Mouse (Mus musculus) MEL (cell line): ENCODE measurements around the gene Castor1. TPM values are rescaled to one million over a fixed set of nuclear protein-coding genes. Genes with fewer than 3 reads are reported as not detected.

Source experiments
- DNase-seq: peaks from one replicate; pipeline ENCODE4 v3.0.0; 2011; ENCODE audit warnings: low read depth, low spot score
- H3K27ac ChIP-seq: 2 replicates; pipeline ENCODE4 v1.5.1; 2012; ENCODE audit warnings: low read depth, mild to moderate bottlenecking, control low read depth, low read length, moderate library complexity; ENCODE audit not compliant: control insufficient read depth
- H3K27me3 ChIP-seq, 2 experiments: fragments of 150-350 bp in 1 of 2; sonication (generic) in 1 of 2; 2 replicates each; pipeline ENCODE4 v1.6.1; 2012; ENCODE audit warnings: low read length in 2 of 2, mild to moderate bottlenecking in 2 of 2, improper control_type of control experiment in 1 of 2, moderate library complexity in 1 of 2; ENCODE audit not compliant: insufficient read depth in 2 of 2, control insufficient read depth in 1 of 2
- H3K36me3 ChIP-seq, 2 experiments: 2 replicates each; pipeline ENCODE4 v1.6.1; 2012 to 2014; ENCODE audit warnings: low read length in 2 of 2, improper control_type of control experiment in 1 of 2, inconsistent platforms in 1 of 2, mild to moderate bottlenecking in 1 of 2; ENCODE audit not compliant: insufficient read depth in 2 of 2, control insufficient read depth in 1 of 2
- H3K4me1 ChIP-seq, 2 experiments: fragments of 150-350 bp in 1 of 2; sonication (generic) in 1 of 2; 2 replicates each; pipeline ENCODE4 v1.6.1; 2012; ENCODE audit warnings: low read length in 2 of 2, improper control_type of control experiment in 1 of 2, mild to moderate bottlenecking in 1 of 2; ENCODE audit not compliant: insufficient read depth in 2 of 2, control insufficient read depth in 1 of 2
- H3K4me3 ChIP-seq, 2 experiments: fragments of 150-350 bp in 1 of 2; sonication (generic) in 1 of 2; 2 replicates each; pipeline ENCODE4 v1.5.1; 2012; ENCODE audit warnings: low read depth in 2 of 2, low read length in 2 of 2, mild to moderate bottlenecking in 2 of 2, moderate library complexity in 2 of 2, control low read depth in 1 of 2, improper control_type of control experiment in 1 of 2; ENCODE audit not compliant: control insufficient read depth in 1 of 2, insufficient read depth in 1 of 2
- H3K79me2 ChIP-seq: 2 replicates; pipeline ENCODE4 v1.6.1; 2012; ENCODE audit warnings: mild to moderate bottlenecking, low read length, moderate library complexity; ENCODE audit not compliant: control insufficient read depth, poor library complexity, insufficient read depth
- H3K9ac ChIP-seq: 2 replicates; pipeline ENCODE4 v1.6.1; 2012; ENCODE audit warnings: low read depth, mild to moderate bottlenecking, control low read depth, low read length, moderate library complexity; ENCODE audit not compliant: control insufficient read depth, poor library complexity, severe bottlenecking
- H3K9me3 ChIP-seq: fragments of 150-350 bp; sonication (generic); replicated peaks from 2 replicates; pipeline ENCODE4 v1.6.1; 2012; ENCODE audit warnings: mild to moderate bottlenecking, low read length, improper control_type of control experiment, moderate library complexity; ENCODE audit not compliant: insufficient read depth
- BHLHE40 ChIP-seq: IDR thresholded peaks from 2 replicates; pipeline ENCODE4 v1.6.1; 2012; ENCODE audit warnings: low read depth, mild to moderate bottlenecking, inconsistent platforms, low read length, improper control_type of control experiment, borderline replicate concordance
- CHD1 ChIP-seq: IDR thresholded peaks from 2 replicates; pipeline ENCODE4 v1.6.1; 2012; ENCODE audit warnings: low read depth, mild to moderate bottlenecking, inconsistent platforms, low read length, improper control_type of control experiment
- CHD2 ChIP-seq: IDR thresholded peaks from 2 replicates; pipeline ENCODE4 v1.6.1; 2011; ENCODE audit warnings: low read length, improper control_type of control experiment
- E2F4 ChIP-seq: IDR thresholded peaks from 2 replicates; pipeline ENCODE4 v1.6.1; 2011; ENCODE audit warnings: low read depth, low read length, improper control_type of control experiment, borderline replicate concordance
- EP300 ChIP-seq, 2 experiments: IDR thresholded peaks; 2 replicates each; pipeline ENCODE4 v1.6.1; 2011; ENCODE audit warnings: improper control_type of control experiment in 2 of 2, low read length in 2 of 2, low read depth in 1 of 2, mild to moderate bottlenecking in 1 of 2
- GATA1 ChIP-seq: IDR thresholded peaks from 2 replicates; pipeline ENCODE4 v1.6.1; 2011; ENCODE audit warnings: low read depth, low read length, improper control_type of control experiment
- JUND ChIP-seq: IDR thresholded peaks from 2 replicates; pipeline ENCODE4 v1.6.1; 2011; ENCODE audit warnings: low read depth, mild to moderate bottlenecking, improper control_type of control experiment, low read length
- MAX ChIP-seq: IDR thresholded peaks from 2 replicates; pipeline ENCODE4 v1.6.1; 2011; ENCODE audit warnings: low read length, improper control_type of control experiment
- MAZ ChIP-seq: IDR thresholded peaks from 2 replicates; pipeline ENCODE4 v1.6.1; 2012; ENCODE audit warnings: low read depth, mild to moderate bottlenecking, inconsistent platforms, low read length, improper control_type of control experiment
- MXI1 ChIP-seq: IDR thresholded peaks from 2 replicates; pipeline ENCODE4 v1.6.1; 2011; ENCODE audit warnings: mild to moderate bottlenecking, low read depth, low read length, improper control_type of control experiment
- MYC ChIP-seq: IDR thresholded peaks from 2 replicates; pipeline ENCODE4 v1.6.1; 2011; ENCODE audit warnings: low read depth, mild to moderate bottlenecking, low read length, improper control_type of control experiment, moderate library complexity
- NELFE ChIP-seq: IDR thresholded peaks from 2 replicates; pipeline ENCODE4 v1.6.1; 2011; ENCODE audit warnings: low read depth, low read length, improper control_type of control experiment
- NRF1 ChIP-seq: IDR thresholded peaks from 2 replicates; pipeline ENCODE4 v1.6.1; 2014; ENCODE audit warnings: low read depth, mild to moderate bottlenecking, inconsistent platforms, low read length, improper control_type of control experiment, moderate library complexity; ENCODE audit not compliant: poor library complexity, insufficient read depth, severe bottlenecking
- POLR2AphosphoS5 ChIP-seq: IDR thresholded peaks from 2 replicates; pipeline ENCODE4 v1.6.1; 2012; ENCODE audit warnings: low read depth, borderline replicate concordance, mild to moderate bottlenecking, inconsistent platforms, low read length, moderate library complexity, mixed read lengths
- SIN3A ChIP-seq: IDR thresholded peaks from 2 replicates; pipeline ENCODE4 v1.6.1; 2012; ENCODE audit warnings: low read length, improper control_type of control experiment, inconsistent platforms
- USF2 ChIP-seq, 2 experiments: IDR thresholded peaks; 2 replicates each; pipeline ENCODE4 v1.6.1; 2011 to 2012; ENCODE audit warnings: improper control_type of control experiment in 2 of 2, low read length in 2 of 2, borderline replicate concordance in 1 of 2, inconsistent platforms in 1 of 2, low read depth in 1 of 2, mild to moderate bottlenecking in 1 of 2; ENCODE audit not compliant: insufficient read depth in 1 of 2
- ZC3H11A ChIP-seq: IDR thresholded peaks from 2 replicates; pipeline ENCODE4 v1.6.1; 2012; ENCODE audit warnings: low read depth, mild to moderate bottlenecking, inconsistent platforms, low read length, improper control_type of control experiment
- polyA plus RNA-seq, 2 experiments: library from polyadenylated mRNA; stranded (reverse) in 1 of 2; unstranded in 1 of 2; fragments of >175 nt in 1 of 2; fragments of >200 nt in 1 of 2; gene quantifications; 2 replicates each; pipeline versions ENCODE4 v1.2.1 to v1.2.4; 2012; ENCODE audit warnings: low replicate concordance in 2 of 2, low read depth in 1 of 2; ENCODE audit not compliant: insufficient read length in 2 of 2, insufficient read depth in 1 of 2, missing spikeins in 1 of 2
- total RNA-seq: library from RNA; depleted of rRNA; stranded (reverse); fragments of 300-350 nt; gene quantifications from 2 replicates; pipeline ENCODE4 v1.2.3, GENCODE M21; 2012

Castor1 gene
- total and polyA plus RNA-seq, 3 experiments, result 6.6 to 11.8 TPM; not detected in 1

GRCm38 (mm10) chr11:4189182-4189581 lies 28.8 kb upstream of the Castor1 start (continued):
- no peak for TF ChIP-seq CHD2
- no peak for TF ChIP-seq SIN3A

- no peak for DNase-seq
- no peak overlapping the region for H3K9ac ChIP-seq
- H3K4me1 ChIP-seq, result peaks cover 0 to 8% of the 10 kb centered on the region in 2 experiments; a peak in 3 of 4 replicates
- H3K36me3 ChIP-seq, result peaks cover 0 to 4% of the 10 kb centered on the region in 2 experiments; a peak in 2 of 4 replicates
- H3K4me3 ChIP-seq, result no peak overlapping the region
- no peaks in the 10 kb centered on the region for H3K27me3 ChIP-seq
- TF ChIP-seq USF2 (IDR thresholded peaks at IDR 0.05; ENCODE audit: borderline replicate concordance in 1 of 2, insufficient read depth in 1 of 2, low read depth in 1 of 2, low read length in 2 of 2), result no peak
- TF ChIP-seq E2F4, result no peak
- TF ChIP-seq EP300 (IDR thresholded peaks at IDR 0.05; ENCODE audit: low read depth in 1 of 2, low read length in 2 of 2), result no peak
- no peak for TF ChIP-seq CHD1
- TF ChIP-seq BHLHE40, result no peak
- TF ChIP-seq JUND, result no peak
- TF ChIP-seq MAX, result no peak
- TF ChIP-seq POLR2AphosphoS5, result no peak
- TF ChIP-seq NRF1, result no peak
- TF ChIP-seq SIN3A, result no peak
- no peak for TF ChIP-seq ZC3H11A
- no peak for TF ChIP-seq GATA1
- H3K9me3 ChIP-seq, result no peaks in the 10 kb centered on the region
- H3K79me2 ChIP-seq, result peaks cover 8% of the 10 kb centered on the region
- H3K27ac ChIP-seq, result no peak overlapping the region
Measured at GRCm38 (mm10) chr11:4190677-4191076, 27.3 kb upstream of the Castor1 start.

- Histone ChIP-seq H3K4me3 (no peak overlapping the region), H3K27ac (no peak overlapping the region), H3K36me3 (no peaks in the 10 kb centered on the region; a peak in 1 of 4 replicates), H3K4me1 (peaks cover 0 to 2% of the 10 kb centered on the region in 2 experiments; a peak in 2 of 4 replicates), H3K9ac (no peak overlapping the region), H3K79me2 (no peaks in the 10 kb centered on the region), H3K27me3 (no peaks in the 10 kb centered on the region), H3K9me3 (no peaks in the 10 kb centered on the region)
- TF ChIP-seq MYC (no peak), MAZ (no peak), CHD2 (no peak), NELFE (no peak), E2F4 (no peak), MXI1 (no peak), NRF1 (no peak)
- DNase-seq, result no peak
Measured at GRCm38 (mm10) chr11:4192757-4193156, 25.3 kb upstream of the Castor1 start.
